Mouse (Mus musculus) midbrain, embryonic 13.5 days (tissue): ENCODE data around the gene Drap1. TPM values are rescaled to one million over a fixed set of nuclear protein-coding genes. Genes with fewer than 3 reads are reported as not detected.

Source experiments
- polyA plus RNA-seq: library from polyadenylated mRNA; unstranded; fragments of >200 nt; fragmentation: Nextera tagmentation; extraction: Ambion mirVana; gene quantifications from 2 replicates; pipeline ENCODE4 v1.2.1, GENCODE M21; 2015

Gene Drap1
- polyA plus RNA-seq, 1 experiment from 2014 or later, result 313 TPM

Other genes with a start within 250 kb of the Drap1 start
- 31.5 and 32.0 TPM in 2 replicates for gene Pacs1, start 151.9 kb downstream of the Drap1 start, polyA plus RNA-seq
- 399 and 419 TPM in 2 replicates for gene Sf3b2, start 129.5 kb downstream of the Drap1 start, polyA plus RNA-seq
- gene Gal3st3, start 126.6 kb downstream of the Drap1 start, polyA plus RNA-seq, result 29.3 and 33.6 TPM in 2 replicates
- not detected in 2 replicates for gene Catsper1, start 89.2 kb downstream of the Drap1 start, polyA plus RNA-seq
- 4.5 and 5.8 TPM in 2 replicates for gene Cst6, start 75.4 kb downstream of the Drap1 start, polyA plus RNA-seq
- gene Eif1ad, start 58.2 kb downstream of the Drap1 start, polyA plus RNA-seq, result 63.7 and 64.0 TPM in 2 replicates
- 366 and 375 TPM in 2 replicates for gene Banf1, start 57.8 kb downstream of the Drap1 start, polyA plus RNA-seq
- 74.3 and 78.8 TPM in 2 replicates for gene Sart1, start 36.3 kb downstream of the Drap1 start, polyA plus RNA-seq
- gene Tsga10ip, start 22.5 kb downstream of the Drap1 start, polyA plus RNA-seq, result 0.32 and 0.55 TPM in 2 replicates
- gene AI837181, start 165 bp upstream of the Drap1 start, polyA plus RNA-seq, result 51.6 and 60.3 TPM in 2 replicates
- gene Fosl1, start 22.6 kb upstream of the Drap1 start, polyA plus RNA-seq, result not detected in 2 replicates
- gene Ccdc85b, start 32.9 kb upstream of the Drap1 start, polyA plus RNA-seq, result 6.9 and 9.7 TPM in 2 replicates
- 183 and 192 TPM in 2 replicates for gene Fibp, start 35.6 kb upstream of the Drap1 start, polyA plus RNA-seq
- 5.2 and 5.7 TPM in 2 replicates for gene Ctsw, start 43.5 kb upstream of the Drap1 start, polyA plus RNA-seq
- 31.8 and 33.4 TPM in 2 replicates for gene Efemp2, start 49.0 kb upstream of the Drap1 start, polyA plus RNA-seq
- gene Mus81, start 63.4 kb upstream of the Drap1 start, polyA plus RNA-seq, result 52.1 and 53.2 TPM in 2 replicates
- 3,599 and 3,660 TPM in 2 replicates for gene Cfl1, start 65.5 kb upstream of the Drap1 start, polyA plus RNA-seq
- gene 1700020D05Rik, start 78.8 kb upstream of the Drap1 start, polyA plus RNA-seq, result 0.26 and 0.27 TPM in 2 replicates
- gene Snx32, start 85.6 kb upstream of the Drap1 start, polyA plus RNA-seq, result 70.4 and 73.6 TPM in 2 replicates
- 0.14 TPM in 1 of 2 replicates, not detected in the other for gene Ovol1, start 135.7 kb upstream of the Drap1 start, polyA plus RNA-seq
- 2.0 and 2.3 TPM in 2 replicates for gene Ap5b1, start 143.0 kb upstream of the Drap1 start, polyA plus RNA-seq
- gene Rnaseh2c, start 176.9 kb upstream of the Drap1 start, polyA plus RNA-seq, result 91.3 and 98.9 TPM in 2 replicates
- gene Kat5, start 185.3 kb upstream of the Drap1 start, polyA plus RNA-seq, result 82.3 and 89.3 TPM in 2 replicates
- 30.9 and 35.4 TPM in 2 replicates for gene Rela, start 212.5 kb upstream of the Drap1 start, polyA plus RNA-seq
- 10.8 and 14.1 TPM in 2 replicates for gene Sipa1, start 238.7 kb upstream of the Drap1 start, polyA plus RNA-seq